Mouse (Mus musculus): Measurements from ENCODE around the gene Fbxl15.

DNA sequence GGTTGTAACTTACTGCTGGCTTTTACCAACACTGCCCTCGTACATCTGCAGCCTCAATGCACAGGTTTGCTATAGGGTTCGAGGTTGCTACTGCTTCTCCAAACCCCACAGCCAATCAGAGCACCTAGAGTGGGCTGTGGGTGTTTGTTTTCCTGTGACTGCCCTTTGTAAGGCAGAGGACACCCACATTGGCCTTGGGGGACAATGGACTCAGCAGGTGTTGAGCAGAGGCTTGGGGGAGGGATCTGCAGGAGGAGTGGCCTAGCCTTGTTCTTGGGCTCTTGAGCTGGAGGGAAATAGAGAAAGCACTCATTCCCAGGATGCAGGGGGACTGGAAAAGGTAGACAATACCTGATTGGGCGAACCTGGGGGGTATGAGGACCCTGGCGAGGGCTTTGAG lies 30.4 kb downstream of the Fbxl15 start:
- TF ChIP-seq POLR2A (IDR thresholded peaks at IDR 0.05; ENCODE audit: insufficient read length, low read depth) = no peak
- no peak for TF ChIP-seq USF1 (IDR thresholded peaks at IDR 0.05; ENCODE audit: low read depth)
- no peak for TF ChIP-seq CEBPB (IDR thresholded peaks at IDR 0.05; ENCODE audit: insufficient read depth, poor library complexity, severe bottlenecking)
